Mouse (Mus musculus): ENCODE results near the gene Otud7a. TPM values are rescaled to one million over a fixed set of nuclear protein-coding genes. Genes with fewer than 3 reads are reported as not detected.

Gene Otud7a
- polyA plus RNA-seq, 1 experiment from 2014 or later, result 2.6 TPM

- Histone ChIP-seq H3K36me3 (replicated peaks) (no peaks in the 10 kb centered on the region), H3K27ac (no peak overlapping the region), H3K4me2 (no peak overlapping the region), H3K9me3 (no peaks in the 10 kb centered on the region), H3K4me1 (no peaks in the 10 kb centered on the region), H3K9ac (no peak overlapping the region), H3K4me3 (replicated peaks) (no peak overlapping the region), H3K27me3 (no peaks in the 10 kb centered on the region)
- no peak for ATAC-seq (ENCODE audit: low FRiP score)
- WGBS, result 91% methylated on average over 5 of the region's 5 CpGs
These were observed 285.1 kb downstream of the Otud7a start for GRCm38 (mm10) chr7:63729605-63730004.

GRCm38 (mm10) chr7:63730012-63730411 is 285.5 kb downstream of the Otud7a start:
- Histone ChIP-seq H3K27me3 (no peaks in the 10 kb centered on the region), H3K36me3 (replicated peaks) (no peaks in the 10 kb centered on the region)

GRCm38 (mm10) chr7:63737725-63738124 is 293.2 kb downstream of the Otud7a start:
- H3K4me1 ChIP-seq, result no peaks in the 10 kb centered on the region
- no peaks in the 10 kb centered on the region for H3K9me3 ChIP-seq
- no peak overlapping the region for H3K9ac ChIP-seq
- no peaks in the 10 kb centered on the region for H3K27me3 ChIP-seq
- ATAC-seq (ENCODE audit: low FRiP score), result no peak
- H3K4me3 ChIP-seq (replicated peaks), result no peak overlapping the region
- H3K4me2 ChIP-seq, result no peak overlapping the region
- no peaks in the 10 kb centered on the region for H3K36me3 ChIP-seq (replicated peaks)
- no peak overlapping the region for H3K27ac ChIP-seq
- WGBS, result 62% methylated on average over 4 of the region's 4 CpGs

More at GRCm38 (mm10) chr7:63730012-63730411, 285.5 kb downstream of the Otud7a start:
- no peak for ATAC-seq (ENCODE audit: low FRiP score)
- Histone ChIP-seq H3K27ac (no peak overlapping the region), H3K9ac (no peak overlapping the region), H3K9me3 (no peaks in the 10 kb centered on the region), H3K4me2 (no peak overlapping the region), H3K4me3 (replicated peaks) (no peak overlapping the region), H3K4me1 (no peaks in the 10 kb centered on the region)

- WGBS, result 89% methylated on average over 1 of the region's 1 CpGs
These were observed 293.6 kb downstream of the Otud7a start for GRCm38 (mm10) chr7:63738142-63738541.

GRCm38 (mm10) chr7:63743116-63743515 is 298.6 kb downstream of the Otud7a start:
- WGBS, result 96% methylated on average over 1 of the region's 1 CpGs
- Histone ChIP-seq H3K36me3 (replicated peaks) (no peaks in the 10 kb centered on the region), H3K4me3 (replicated peaks) (no peak overlapping the region), H3K27me3 (no peaks in the 10 kb centered on the region), H3K4me1 (no peaks in the 10 kb centered on the region), H3K4me2 (no peak overlapping the region), H3K27ac (no peak overlapping the region), H3K9ac (no peak overlapping the region), H3K9me3 (no peaks in the 10 kb centered on the region)
- no peak for ATAC-seq (ENCODE audit: low FRiP score)

More at GRCm38 (mm10) chr7:63738142-63738541, 293.6 kb downstream of the Otud7a start:
- no peaks in the 10 kb centered on the region for H3K4me1 ChIP-seq
- ATAC-seq (ENCODE audit: low FRiP score), result no peak
- no peaks in the 10 kb centered on the region for H3K27me3 ChIP-seq
- no peak overlapping the region for H3K9ac ChIP-seq
- H3K4me3 ChIP-seq (replicated peaks), result no peak overlapping the region
- no peaks in the 10 kb centered on the region for H3K9me3 ChIP-seq
- H3K36me3 ChIP-seq (replicated peaks), result no peaks in the 10 kb centered on the region
- no peak overlapping the region for H3K4me2 ChIP-seq
- H3K27ac ChIP-seq, result no peak overlapping the region

- no peaks in the 10 kb centered on the region for H3K9me3 ChIP-seq
- H3K4me2 ChIP-seq, result no peak overlapping the region
- H3K36me3 ChIP-seq (replicated peaks), result no peaks in the 10 kb centered on the region
- peaks cover 39% of the 10 kb centered on the region for H3K27me3 ChIP-seq
- no peak overlapping the region for H3K27ac ChIP-seq
- H3K9ac ChIP-seq, result no peak overlapping the region
- no peak overlapping the region for H3K4me3 ChIP-seq (replicated peaks)
- no peak for ATAC-seq (ENCODE audit: low FRiP score)
- H3K4me1 ChIP-seq, result peaks cover 20% of the 10 kb centered on the region
- 42% methylated on average over 4 of the region's 4 CpGs for WGBS
These were observed 307.5 kb downstream of the Otud7a start for GRCm38 (mm10) chr7:63752081-63752480.

GRCm38 (mm10) chr7:63753274-63753751 is 308.8 kb downstream of the Otud7a start:
- peaks cover 52% of the 10 kb centered on the region for H3K27me3 ChIP-seq

GRCm38 (mm10) chr7:63754573-63755475 is 310.3 kb downstream of the Otud7a start:
- peak overlapping the region; percentile 55 for H3K9ac ChIP-seq
- H3K27me3 ChIP-seq, result peaks cover 67% of the 10 kb centered on the region
- no peak overlapping the region for H3K27ac ChIP-seq
- no peaks in the 10 kb centered on the region for H3K36me3 ChIP-seq (replicated peaks)
- 2% methylated on average over 43 of the region's 43 CpGs for WGBS
- no peaks in the 10 kb centered on the region for H3K9me3 ChIP-seq
- peaks cover 35% of the 10 kb centered on the region for H3K4me1 ChIP-seq
- ATAC-seq (ENCODE audit: low FRiP score), result no peak; the same call in 1 of the 2 replicates
- H3K4me2 ChIP-seq, result peak overlapping the region; percentile 87
- peak overlapping the region; percentile 44 for H3K4me3 ChIP-seq (replicated peaks)

More at GRCm38 (mm10) chr7:63753274-63753751, 308.8 kb downstream of the Otud7a start:
- Histone ChIP-seq H3K36me3 (replicated peaks) (no peaks in the 10 kb centered on the region), H3K27ac (no peak overlapping the region), H3K4me3 (replicated peaks) (no peak overlapping the region), H3K4me1 (peaks cover 32% of the 10 kb centered on the region), H3K9ac (no peak overlapping the region), H3K9me3 (no peaks in the 10 kb centered on the region), H3K4me2 (peak overlapping the region; percentile 21)
- ATAC-seq (ENCODE audit: low FRiP score), result peak; percentile 30
- WGBS, result 15% methylated on average over 6 of the region's 6 CpGs

- Histone ChIP-seq H3K36me3 (replicated peaks) (no peaks in the 10 kb centered on the region), H3K9me3 (no peaks in the 10 kb centered on the region), H3K9ac (peak overlapping the region; percentile 55), H3K4me2 (peak overlapping the region; percentile 87), H3K4me3 (replicated peaks) (peak overlapping the region; percentile 44), H3K4me1 (peaks cover 35% of the 10 kb centered on the region), H3K27me3 (peaks cover 71% of the 10 kb centered on the region), H3K27ac (no peak overlapping the region)
- WGBS, result 1% methylated on average over 13 of the region's 13 CpGs
- ATAC-seq (ENCODE audit: low FRiP score), result peak; percentile 30; the same call in 1 of the 2 replicates
These were observed 311.0 kb downstream of the Otud7a start for GRCm38 (mm10) chr7:63755476-63755948.

- no peak overlapping the region for H3K9ac ChIP-seq
- H3K27me3 ChIP-seq, result peaks cover 83% of the 10 kb centered on the region
- 3% methylated on average over 25 of the region's 25 CpGs for WGBS
- H3K4me3 ChIP-seq (replicated peaks), result peak overlapping the region; percentile 48
- no peak overlapping the region for H3K27ac ChIP-seq
- H3K9me3 ChIP-seq, result no peaks in the 10 kb centered on the region
- peak overlapping the region; percentile 67 for H3K4me2 ChIP-seq
- ATAC-seq (ENCODE audit: low FRiP score), result no peak
- peaks cover 35% of the 10 kb centered on the region for H3K4me1 ChIP-seq
- no peaks in the 10 kb centered on the region for H3K36me3 ChIP-seq (replicated peaks)
These were observed 312.7 kb downstream of the Otud7a start for GRCm38 (mm10) chr7:63757136-63757677.

GRCm38 (mm10) chr7:63757678-63758239 is 313.2 kb downstream of the Otud7a start:
- no peaks in the 10 kb centered on the region for H3K36me3 ChIP-seq (replicated peaks)
- no peak overlapping the region for H3K27ac ChIP-seq
- H3K4me2 ChIP-seq, result peak overlapping the region; percentile 67
- peak overlapping the region; percentile 49 for H3K9ac ChIP-seq
- H3K9me3 ChIP-seq, result no peaks in the 10 kb centered on the region
- H3K4me1 ChIP-seq, result peaks cover 35% of the 10 kb centered on the region
- peaks cover 80% of the 10 kb centered on the region for H3K27me3 ChIP-seq
- WGBS, result under 1% methylated on average over 85 of the region's 85 CpGs
- peak overlapping the region; percentile 48 for H3K4me3 ChIP-seq (replicated peaks)
- ATAC-seq (ENCODE audit: low FRiP score), result no peak

GRCm38 (mm10) chr7:63758240-63758826 is 313.8 kb downstream of the Otud7a start:
- H3K4me1 ChIP-seq, result peaks cover 35% of the 10 kb centered on the region
- H3K36me3 ChIP-seq (replicated peaks), result no peaks in the 10 kb centered on the region
- H3K9ac ChIP-seq, result peak overlapping the region; percentile 49
- H3K27ac ChIP-seq, result no peak overlapping the region
- peak overlapping the region; percentile 67 for H3K4me2 ChIP-seq
- ATAC-seq (ENCODE audit: low FRiP score), result peak; percentile 64
- under 1% methylated on average over 92 of the region's 97 CpGs for WGBS
- H3K4me3 ChIP-seq (replicated peaks), result peak overlapping the region; percentile 48
- no peaks in the 10 kb centered on the region for H3K9me3 ChIP-seq
- H3K27me3 ChIP-seq, result peaks cover 80% of the 10 kb centered on the region
